12 mouse cellular contexts compared by ENCODE assay signal in genomic region chr2:117432010-117432409, GRCm38 (mm10).
DNase-seq lines count a peak whose midpoint lies in the region; ATAC-seq and TF ChIP-seq lines count a peak whose summit lies in the region.
"Had no signal": no experiment of that assay in that cellular context is flagged by ENCODE, and none has a peak within 500 bp of the region (broad histone marks: within the 10 kb centered on the region; RNA-seq: fewer than 3 reads in every experiment).

No protein-coding gene starts in this region.

- no peaks in the 10 kb centered on the region for H3K79me2 ChIP-seq in C2C12 (ENCODE audit: control insufficient read depth, insufficient read depth)

- peak; percentile 23 for DNase-seq in NIH3T3 (ENCODE audit: low read depth)
- DNase-seq in layer of hippocampus, adult 9-10 months (ENCODE audit: low spot score): peak; percentile 58
- DNase-seq in gastrocnemius, adult 8-10 months (ENCODE audit: low spot score in 2 of 2): no peak
- no peak for DNase-seq in ovary, postnatal 10 days (ENCODE audit: low spot score)
- DNase-seq: cerebellum, adult 11 months; heart, postnatal 14 days; lung, adult 2 months had no signal

- no peaks in the 10 kb centered on the region for H3K9me3 ChIP-seq in hindbrain, embryonic 12.5 days (replicated peaks)
- H3K9me3 ChIP-seq: limb, embryonic 10.5 days had no signal

- no peak overlapping the region for H3K4me3 ChIP-seq in C2C12 (ENCODE audit: insufficient read depth, poor library complexity, severe bottlenecking)
- no peak overlapping the region for H3K4me3 ChIP-seq in olfactory bulb, adult 2 months (ENCODE audit: insufficient read depth, low read depth, low read length)
- H3K4me3 ChIP-seq in hindbrain, embryonic 12.5 days: no peak overlapping the region
- H3K4me3 ChIP-seq: limb, embryonic 10.5 days had no signal

- H3K27me3 ChIP-seq in C2C12 (ENCODE audit: control insufficient read depth, insufficient read depth, insufficient read length): peaks cover 12% of the 10 kb centered on the region
- no peaks in the 10 kb centered on the region for H3K27me3 ChIP-seq in hindbrain, embryonic 12.5 days

- H3ac ChIP-seq in C2C12 (ENCODE audit: control insufficient read depth, insufficient read length, low read depth): peak overlapping the region; percentile 38

- TF ChIP-seq CTCF in C2C12 (IDR thresholded peaks at IDR 0.05; ENCODE audit: control insufficient read depth, insufficient read depth, insufficient read length): no peak
- TF ChIP-seq CTCF in olfactory bulb, adult 2 months (IDR thresholded peaks at IDR 0.05; ENCODE audit: insufficient read depth, low read depth, low read length): no peak

- H3K79me3 ChIP-seq in C2C12 (ENCODE audit: low read depth): no peaks in the 10 kb centered on the region

- H3K36me3 ChIP-seq in C2C12 (ENCODE audit: control insufficient read depth, insufficient read depth): no peaks in the 10 kb centered on the region
- no peaks in the 10 kb centered on the region for H3K36me3 ChIP-seq in hindbrain, embryonic 12.5 days
- H3K36me3 ChIP-seq: limb, embryonic 10.5 days had no signal

- H3K4me2 ChIP-seq in hindbrain, embryonic 12.5 days (replicated peaks): no peak overlapping the region

- H3K4me1 ChIP-seq in olfactory bulb, adult 2 months (ENCODE audit: control insufficient read depth, insufficient read depth, low read length): peaks cover 10% of the 10 kb centered on the region
- no peaks in the 10 kb centered on the region for H3K4me1 ChIP-seq in hindbrain, embryonic 12.5 days

- peak overlapping the region; percentile 60 for H3K27ac ChIP-seq in olfactory bulb, adult 2 months (ENCODE audit: insufficient read depth, low read depth, low read length)
- no peak overlapping the region for H3K27ac ChIP-seq in hindbrain, embryonic 12.5 days
- H3K27ac ChIP-seq: limb, embryonic 10.5 days had no signal

- 37% methylated on average over 6 of the region's 6 CpGs for WGBS in olfactory bulb, adult 2 months
- WGBS in hindbrain, embryonic 12.5 days: 60% methylated on average over 6 of the region's 6 CpGs

- ATAC-seq in hindbrain, embryonic 12.5 days (ENCODE audit: low FRiP score): no peak
- ATAC-seq: intestine, embryonic 16.5 days had no signal

- TF ChIP-seq POLR2A in olfactory bulb, adult 2 months (IDR thresholded peaks at IDR 0.05; ENCODE audit: insufficient read depth, low read depth, low read length): no peak

- H3K9ac ChIP-seq in hindbrain, embryonic 12.5 days: no peak overlapping the region

TF ChIP-seq in C2C12, 6 proteins besides CTCF, POLR2A, EP300 and RAD21:
- TF ChIP-seq MYOG (IDR thresholded peaks at IDR 0.05; ENCODE audit: control insufficient read depth, extremely low read depth, insufficient read length) (no peak), CEBPB (IDR thresholded peaks at IDR 0.05; ENCODE audit: low read depth) (no peak), MYOD1 (IDR thresholded peaks at IDR 0.05; ENCODE audit: control insufficient read depth, insufficient read length, low read depth) (no peak), USF1 (IDR thresholded peaks at IDR 0.05; ENCODE audit: low read depth) (no peak)

Comparison
In these comparisons a context has a peak if more than half of its experiments do, and no peak if none do; other contexts are left out.
1. DNase-seq: peak in NIH3T3 (single experiment) and layer of hippocampus, adult 9-10 months (single experiment); none in gastrocnemius, adult 8-10 months (0 of 2) and ovary, postnatal 10 days (single experiment).